Mouse (Mus musculus): ENCODE results near the gene Btbd35f25. TPM values are rescaled to one million over a fixed set of nuclear protein-coding genes. Genes with fewer than 3 reads are reported as not detected.
"Not testable (repeated sequence)": the region's sequence is repeated elsewhere in the genome, so short reads cannot be mapped to it uniquely, and the experiment has no call there.

The Btbd35f25 gene
- polyA plus RNA-seq (2014; fragmentation: Nextera tagmentation; extraction: Ambion mirVana): not detected in 2 replicates

- not testable (repeated sequence) for H3K9ac ChIP-seq (ENCODE audit: low read length); H3K27ac ChIP-seq (ENCODE audit: low read depth); H3K27me3 ChIP-seq (replicated peaks; ENCODE audit: control insufficient read depth, insufficient read depth, low read length); H3K4me1 ChIP-seq (replicated peaks; ENCODE audit: control insufficient read depth, insufficient read depth, low read length); H3K36me3 ChIP-seq (ENCODE audit: control insufficient read depth, insufficient read depth, low read length); DNase-seq (ENCODE audit: low spot score); H3K4me2 ChIP-seq (ENCODE audit: low read length); H3K9me3 ChIP-seq (ENCODE audit: control insufficient read depth, low read length); H3K4me3 ChIP-seq (ENCODE audit: low read depth, low read length); ATAC-seq (replicated peaks; ENCODE audit: low FRiP score, low TSS enrichment, low read depth)
- 70% methylated on average over 3 of the region's 4 CpGs for WGBS
These were observed at the start of gene Btbd35f25 for GRCm38 (mm10) chrX:31717056-31717455. Gene Btbd35f25, minus strand, starts transcription at chrX:31717156.

- no peaks in the 10 kb centered on the region for H3K4me1 ChIP-seq (replicated peaks; ENCODE audit: control insufficient read depth, insufficient read depth, low read length)
- no peaks in the 10 kb centered on the region for H3K36me3 ChIP-seq (ENCODE audit: control insufficient read depth, insufficient read depth, low read length)
- H3K9ac ChIP-seq (ENCODE audit: low read length): no peak overlapping the region
- peaks cover 61% of the 10 kb centered on the region for H3K9me3 ChIP-seq (ENCODE audit: control insufficient read depth, low read length)
- H3K27me3 ChIP-seq (replicated peaks; ENCODE audit: control insufficient read depth, insufficient read depth, low read length): no peaks in the 10 kb centered on the region
- ATAC-seq (replicated peaks; ENCODE audit: low FRiP score, low TSS enrichment, low read depth) (no peak), DNase-seq (ENCODE audit: low spot score) (no peak)
- no peak overlapping the region for H3K4me2 ChIP-seq (ENCODE audit: low read length)
- H3K27ac ChIP-seq (ENCODE audit: low read depth): no peak overlapping the region
- no peak overlapping the region for H3K4me3 ChIP-seq (ENCODE audit: low read depth, low read length)
These were observed 49.3 kb upstream of the Btbd35f25 start for GRCm38 (mm10) chrX:31766255-31766654.

GRCm38 (mm10) chrX:31764001-31764400, 47.0 kb upstream of the Btbd35f25 start:
- no peak overlapping the region for H3K4me2 ChIP-seq (ENCODE audit: low read length)
- H3K27me3 ChIP-seq (replicated peaks; ENCODE audit: control insufficient read depth, insufficient read depth, low read length): no peaks in the 10 kb centered on the region
- no peak overlapping the region for H3K27ac ChIP-seq (ENCODE audit: low read depth)
- DNase-seq (ENCODE audit: low spot score) (no peak), ATAC-seq (replicated peaks; ENCODE audit: low FRiP score, low TSS enrichment, low read depth) (no peak)
- H3K36me3 ChIP-seq (ENCODE audit: control insufficient read depth, insufficient read depth, low read length): no peaks in the 10 kb centered on the region
- peaks cover 55% of the 10 kb centered on the region for H3K9me3 ChIP-seq (ENCODE audit: control insufficient read depth, low read length)
- H3K4me1 ChIP-seq (replicated peaks; ENCODE audit: control insufficient read depth, insufficient read depth, low read length): no peaks in the 10 kb centered on the region
- no peak overlapping the region for H3K4me3 ChIP-seq (ENCODE audit: low read depth, low read length)
- H3K9ac ChIP-seq (ENCODE audit: low read length): no peak overlapping the region
- WGBS: 89% methylated on average over 1 of the region's 1 CpGs

- Histone ChIP-seq H3K9me3 (ENCODE audit: control insufficient read depth, low read length) (peaks cover 19% of the 10 kb centered on the region), H3K27ac (ENCODE audit: low read depth) (no peak overlapping the region), H3K27me3 (replicated peaks; ENCODE audit: control insufficient read depth, insufficient read depth, low read length) (no peaks in the 10 kb centered on the region), H3K36me3 (ENCODE audit: control insufficient read depth, insufficient read depth, low read length) (no peaks in the 10 kb centered on the region), H3K9ac (ENCODE audit: low read length) (no peak overlapping the region), H3K4me3 (ENCODE audit: low read depth, low read length) (no peak overlapping the region), H3K4me2 (ENCODE audit: low read length) (no peak overlapping the region), H3K4me1 (replicated peaks; ENCODE audit: control insufficient read depth, insufficient read depth, low read length) (no peaks in the 10 kb centered on the region)
- DNase-seq (ENCODE audit: low spot score): no peak
- 87% methylated on average over 10 of the region's 10 CpGs for WGBS
- ATAC-seq (replicated peaks; ENCODE audit: low FRiP score, low TSS enrichment, low read depth): no peak
These were observed 28.1 kb upstream of the Btbd35f25 start for GRCm38 (mm10) chrX:31745079-31745478.

GRCm38 (mm10) chrX:31736958-31737357, 20.0 kb upstream of the Btbd35f25 start:
- H3K27ac ChIP-seq (ENCODE audit: low read depth): no peak overlapping the region
- H3K9me3 ChIP-seq (ENCODE audit: control insufficient read depth, low read length): peaks cover 14% of the 10 kb centered on the region
- DNase-seq (ENCODE audit: low spot score) (no peak), ATAC-seq (replicated peaks; ENCODE audit: low FRiP score, low TSS enrichment, low read depth) (no peak)
- H3K4me1 ChIP-seq (replicated peaks; ENCODE audit: control insufficient read depth, insufficient read depth, low read length): no peaks in the 10 kb centered on the region
- H3K4me2 ChIP-seq (ENCODE audit: low read length): no peak overlapping the region
- H3K9ac ChIP-seq (ENCODE audit: low read length): no peak overlapping the region
- 77% methylated on average over 6 of the region's 6 CpGs for WGBS
- no peaks in the 10 kb centered on the region for H3K36me3 ChIP-seq (ENCODE audit: control insufficient read depth, insufficient read depth, low read length)
- no peaks in the 10 kb centered on the region for H3K27me3 ChIP-seq (replicated peaks; ENCODE audit: control insufficient read depth, insufficient read depth, low read length)
- no peak overlapping the region for H3K4me3 ChIP-seq (ENCODE audit: low read depth, low read length)

Other genes starting within 250 kb of the Btbd35f25 start
- not detected in 2 replicates for gene Gm21883, start 142.9 kb downstream of the Btbd35f25 start, polyA plus RNA-seq (2014; fragmentation: Nextera tagmentation; extraction: Ambion mirVana)
- gene Spin2e, start 98.2 kb downstream of the Btbd35f25 start, polyA plus RNA-seq (2014; fragmentation: Nextera tagmentation; extraction: Ambion mirVana): not detected in 2 replicates
- gene Gm21637, start 244.9 kb upstream of the Btbd35f25 start, polyA plus RNA-seq (2014; fragmentation: Nextera tagmentation; extraction: Ambion mirVana): not detected in 2 replicates